Mouse (Mus musculus): Measurements from ENCODE around the gene Sclt1.

GRCm38 (mm10) chr3:41589246-41589914 is 152.9 kb downstream of the Sclt1 start:
- no peak for TF ChIP-seq EP300 (optimal IDR thresholded peaks at IDR 0.05)
- TF ChIP-seq CTCF (IDR thresholded peaks at IDR 0.05; ENCODE audit: low read depth): no peak

Data from stomach, postnatal 0 days (tissue).